Mouse (Mus musculus) kidney, postnatal 36 days (tissue): ENCODE results near the gene Fbrs.
"Not testable (repeated sequence)": the region's sequence is repeated elsewhere in the genome, so short reads cannot be mapped to it uniquely, and the experiment has no call there.

Source experiments
- DNase-seq, 2 experiments: peaks; one replicate each; pipeline ENCODE4 v3.0.0; 2021 to 2022; ENCODE audit warnings: mixed read lengths in 2 of 2

Fbrs gene

DNA sequence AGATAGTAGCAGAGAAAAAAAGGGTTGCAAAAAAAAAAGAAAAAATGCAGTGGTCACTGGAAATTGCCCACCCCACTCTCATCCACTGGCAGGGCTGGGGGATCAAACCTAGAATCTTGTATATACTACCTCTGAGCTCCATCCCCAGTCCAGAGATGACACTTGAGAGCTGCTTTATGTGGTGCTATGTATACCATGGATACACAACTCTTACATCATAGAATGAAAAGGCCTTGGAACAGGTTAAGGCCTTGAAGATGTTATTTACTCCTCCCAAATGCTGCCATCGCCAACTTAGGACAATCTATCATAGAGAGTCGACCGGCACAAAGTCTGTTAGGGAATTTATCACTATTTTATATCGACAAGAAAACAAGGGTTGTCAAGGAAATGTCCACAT lies 2.1 kb upstream of the Fbrs start:
- DNase-seq, result no peak

GRCm38 (mm10) chr7:127477687-127478634 lies 1.0 kb upstream of the Fbrs start:
- DNase-seq, result peak; percentile 100

DNA sequence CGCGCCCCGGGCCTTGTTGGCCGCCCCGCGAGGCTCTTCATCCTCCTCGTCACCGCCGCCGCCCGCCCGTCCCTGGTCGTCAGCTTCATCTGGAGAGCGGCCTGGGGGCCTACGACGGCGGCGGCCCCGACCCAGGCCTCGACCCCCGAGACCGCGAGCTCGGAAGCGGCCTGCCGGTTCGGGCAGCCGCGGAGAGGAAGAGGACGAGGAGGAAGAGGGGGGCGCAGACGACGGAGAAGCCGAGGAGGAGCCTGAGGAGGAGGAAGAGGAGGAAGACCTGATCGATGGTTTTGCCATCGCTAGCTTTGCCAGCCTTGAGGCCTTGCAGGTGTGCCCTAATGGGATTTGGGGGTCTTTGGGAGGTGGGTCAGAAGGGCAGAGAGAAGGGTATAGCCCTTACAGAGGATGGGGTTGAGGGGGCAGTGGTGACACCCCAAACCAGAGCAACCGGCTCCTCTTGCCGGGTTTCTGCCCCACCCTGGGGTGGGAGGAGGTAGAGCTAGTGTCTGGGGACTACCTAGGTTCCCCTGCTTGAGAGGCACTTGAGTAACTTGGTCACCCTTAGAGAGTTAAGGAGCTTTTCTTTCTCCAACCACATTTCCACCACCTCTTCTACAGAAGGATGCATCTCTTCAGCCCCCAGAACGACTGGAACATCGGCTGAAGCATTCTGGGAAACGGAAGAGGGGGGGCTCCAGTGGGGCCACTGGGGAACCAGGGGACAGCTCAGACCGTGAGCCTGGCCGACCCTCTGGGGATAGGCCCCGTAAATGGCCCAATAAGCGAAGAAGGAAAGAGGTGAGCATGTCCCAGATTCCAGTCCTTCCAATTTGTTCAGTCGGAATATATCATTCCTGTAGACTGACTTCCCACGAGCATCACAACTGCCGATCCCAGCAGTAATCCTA lies 573 bp downstream of the Fbrs start:
- DNase-seq, result peak in 1 of 2 experiments; percentile 42

GRCm38 (mm10) chr7:127480321-127480720 lies 1.3 kb downstream of the Fbrs start:
- peak in 1 of 2 experiments; percentile 16 for DNase-seq

- DNase-seq, result no peak
Observed at GRCm38 (mm10) chr7:127485416-127485815, 6.4 kb downstream of the Fbrs start.

- DNase-seq, result not testable (repeated sequence)
Observed at GRCm38 (mm10) chr7:127488364-127488763, 9.4 kb downstream of the Fbrs start.

DNA sequence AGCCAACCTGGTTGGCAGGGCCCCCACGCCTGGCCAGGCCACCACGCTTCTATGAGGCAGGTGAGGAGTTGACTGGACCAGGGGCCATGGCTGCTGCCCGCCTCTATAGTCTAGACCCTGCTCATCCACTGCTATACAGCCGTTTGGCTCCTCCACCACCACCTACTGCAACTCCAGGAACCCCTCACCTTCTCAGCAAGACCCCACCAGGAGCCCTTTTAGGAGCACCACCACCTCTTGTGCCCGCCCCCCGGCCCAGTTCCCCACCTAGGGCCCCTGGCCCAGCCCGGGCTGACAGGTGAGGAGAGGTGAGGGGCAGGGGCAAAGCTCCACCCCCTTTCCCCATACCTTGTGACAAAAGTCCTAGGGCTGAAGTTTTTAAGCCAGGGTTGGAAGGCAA lies 11.0 kb downstream of the Fbrs start:
- no peak for DNase-seq

DNA sequence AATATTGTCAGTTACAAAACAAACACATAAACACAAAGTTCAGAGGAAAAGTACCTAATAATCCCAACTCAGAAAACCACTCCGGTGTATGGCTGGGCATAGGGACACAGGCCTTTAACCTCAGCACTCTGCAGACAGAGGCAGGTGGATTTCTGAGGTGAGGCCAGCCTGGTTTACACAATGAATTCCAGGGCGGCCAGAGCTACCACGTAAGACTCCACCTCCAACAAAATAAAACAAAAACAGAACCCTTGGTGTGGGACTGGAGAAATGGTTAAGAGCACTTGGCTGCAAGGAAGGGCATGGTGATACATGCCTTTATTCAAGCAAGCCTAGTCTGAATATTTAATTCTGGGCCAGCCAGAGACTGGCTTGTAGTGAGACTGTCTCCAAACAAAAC lies 12.8 kb downstream of the Fbrs start:
- no peak for DNase-seq

- DNase-seq, result no peak
Observed at GRCm38 (mm10) chr7:127494648-127495047, 15.6 kb downstream of the Fbrs start.

GRCm38 (mm10) chr7:127497382-127497781 lies 18.4 kb downstream of the Fbrs start:
- DNase-seq, result no peak

- peak; percentile 60 to 77 for DNase-seq
Observed at GRCm38 (mm10) chr7:127498407-127498806, 19.4 kb downstream of the Fbrs start.

DNA sequence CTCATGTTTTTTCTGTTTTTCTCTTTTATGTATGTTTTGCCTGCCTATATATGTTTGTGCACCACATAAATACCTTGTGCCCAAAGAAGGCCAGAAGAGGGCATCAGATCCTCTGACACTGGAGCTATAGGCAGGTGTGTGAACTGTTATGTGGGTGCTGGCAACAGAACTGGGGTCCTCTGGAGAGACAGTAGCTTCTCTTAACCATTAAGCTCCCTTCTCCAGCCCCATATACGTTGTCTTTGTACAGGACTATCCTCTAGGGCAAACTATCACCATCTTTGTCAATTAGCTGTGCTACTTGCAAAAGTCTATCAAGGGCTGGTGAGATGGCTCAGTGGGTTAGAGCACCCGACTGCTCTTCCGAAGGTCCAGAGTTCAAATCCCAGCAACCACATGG lies 29.3 kb downstream of the Fbrs start:
- DNase-seq, result no peak

DNA sequence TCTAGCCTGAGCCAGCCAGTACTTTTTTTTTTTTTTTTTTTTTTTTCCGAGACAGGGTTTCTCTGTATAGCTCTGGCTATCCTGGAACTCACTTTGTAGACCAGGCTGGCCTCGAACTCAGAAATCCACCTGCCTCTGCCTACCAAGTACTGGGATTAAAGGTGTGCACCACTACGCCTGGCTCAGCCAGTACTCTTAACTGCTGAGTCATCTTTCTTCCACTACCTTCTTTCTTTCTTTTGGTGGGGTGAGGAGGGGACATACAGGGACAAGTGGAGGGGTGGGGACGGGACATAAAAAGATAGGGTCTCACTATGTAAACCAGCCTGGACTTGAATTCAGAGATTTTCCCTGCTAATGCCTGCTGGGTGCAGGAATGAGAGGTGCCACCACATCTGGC lies 30.8 kb downstream of the Fbrs start:
- DNase-seq, result not testable (repeated sequence)

DNA sequence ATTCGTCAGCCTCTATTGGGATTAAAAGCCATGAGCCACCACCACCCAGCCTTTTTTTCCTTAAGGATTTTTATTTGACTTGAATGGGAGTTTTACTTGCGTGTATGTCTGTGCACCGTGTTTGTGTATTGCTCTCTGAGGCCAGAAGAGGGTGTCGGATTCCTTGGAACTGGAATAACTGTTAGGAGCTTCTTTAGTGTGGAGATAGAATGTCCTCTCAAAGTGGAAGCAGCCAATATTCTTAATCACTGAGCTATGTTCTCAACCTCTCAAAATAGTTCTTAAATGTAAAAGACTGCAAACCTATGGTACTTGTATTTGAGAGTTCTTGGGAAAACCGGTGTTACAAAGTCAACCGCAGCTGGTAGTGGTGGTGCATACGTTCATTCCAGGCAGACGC lies 32.2 kb downstream of the Fbrs start:
- DNase-seq, result peak; percentile 29 to 54

DNA sequence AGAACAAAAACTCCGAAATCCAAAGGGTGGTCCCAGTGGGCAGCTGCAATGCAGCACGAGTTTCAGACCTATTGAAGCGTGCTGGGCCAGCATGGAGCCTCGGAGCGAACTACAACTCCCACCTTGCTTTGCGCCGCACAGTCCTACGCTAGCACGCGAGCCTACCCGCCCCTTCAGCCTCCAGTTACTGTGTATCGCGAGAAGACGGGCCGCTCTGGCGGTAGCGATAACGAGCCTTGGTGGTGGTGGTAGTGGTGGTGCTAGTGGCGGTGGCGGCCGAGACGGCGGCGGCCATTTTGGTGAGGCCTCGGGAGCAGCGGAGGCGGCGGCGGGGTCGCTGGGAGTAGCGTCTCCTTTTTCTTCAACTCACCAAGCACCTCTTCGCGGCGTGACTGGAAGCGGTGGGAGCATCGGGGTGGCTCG lies 32.8 kb downstream of the Fbrs start, which contains the start of gene Srcap:
Gene Srcap, plus strand, starts transcription at position 176 of the 423 bp plus-strand sequence.
- DNase-seq, result peak; percentile 98

GRCm38 (mm10) chr7:127512231-127513015 lies 33.4 kb downstream of the Fbrs start:
- DNase-seq, result peak; percentile 91 to 94

DNA sequence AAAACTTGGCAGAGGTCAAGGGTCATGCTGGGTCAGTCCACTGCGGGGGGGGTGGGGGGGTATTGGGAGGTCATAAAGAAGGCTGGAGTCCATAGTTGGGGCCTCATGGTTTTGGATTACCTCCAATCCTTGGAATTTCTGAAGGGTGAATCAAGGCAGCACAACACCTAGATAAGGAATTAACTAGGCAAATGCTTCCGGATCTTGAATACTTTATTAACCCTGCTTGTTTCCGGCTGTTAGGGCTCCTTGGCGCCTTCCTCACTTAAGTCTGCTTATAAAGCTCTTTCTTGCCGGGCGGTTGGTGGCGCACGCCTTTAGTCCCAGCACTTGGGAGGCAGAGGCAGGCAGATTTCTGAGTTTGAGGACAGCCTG lies 34.0 kb downstream of the Fbrs start:
- DNase-seq, result no peak

GRCm38 (mm10) chr7:127513781-127514180 lies 34.8 kb downstream of the Fbrs start:
- peak in 1 of 2 experiments; percentile 8 for DNase-seq

DNA sequence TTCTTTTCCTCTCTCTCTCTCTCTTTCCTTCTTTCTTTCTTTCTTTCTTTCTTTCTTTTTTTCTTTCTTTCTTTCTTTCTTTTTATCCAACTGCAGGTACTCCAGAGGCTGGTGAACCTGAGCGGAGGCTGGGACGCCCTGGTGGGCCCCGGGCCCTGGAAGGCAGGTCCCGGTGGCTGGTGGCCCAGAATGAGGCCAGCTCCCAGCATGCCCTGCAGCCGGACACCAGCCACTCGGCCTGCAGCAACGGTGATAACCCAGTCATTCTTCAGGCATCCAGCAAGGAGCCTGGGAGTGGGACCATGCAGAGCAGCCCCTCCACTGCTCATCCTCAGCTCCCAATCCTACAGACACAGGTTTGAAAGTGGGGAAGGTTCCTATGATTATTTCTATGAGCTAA lies 36.8 kb downstream of the Fbrs start:
- DNase-seq, result no peak

- no peak for DNase-seq
Observed at GRCm38 (mm10) chr7:127516344-127516743, 37.3 kb downstream of the Fbrs start.

DNA sequence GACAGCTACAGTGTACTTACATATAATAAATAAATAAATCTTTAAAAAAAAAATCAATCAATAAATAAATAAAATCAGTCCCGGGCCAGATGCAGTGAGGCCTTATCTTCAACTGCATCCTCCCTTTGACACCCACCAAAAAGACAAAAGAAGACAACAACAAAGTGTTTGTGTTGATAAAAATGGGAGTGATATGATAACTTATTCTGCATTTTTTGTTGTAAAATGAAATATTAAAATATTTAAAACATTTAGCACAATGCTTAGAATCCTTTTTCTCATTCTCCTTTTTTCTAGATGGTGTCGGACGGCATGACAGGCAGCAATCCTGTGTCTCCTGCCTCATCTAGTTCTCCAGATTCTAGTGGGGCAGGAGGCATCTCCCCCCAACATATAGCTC lies 40.3 kb downstream of the Fbrs start, which contains the start of gene Gm42715:
Gene Gm42715, plus strand, starts transcription at position 301 of the 400 bp plus-strand sequence.
- no peak for DNase-seq
